Mouse (Mus musculus) G1E (cell line): ENCODE measurements around the gene Pde4a. TPM values are rescaled to one million over a fixed set of nuclear protein-coding genes. Genes with fewer than 3 reads are reported as not detected.
A peak's percentile ranks its signal among the peaks of the same experiment; 100 is the strongest.

ENCODE experiments used
- ATAC-seq: 2 replicates; pipeline ENCODE4 v1.8.0; 2016; ENCODE audit warnings: mild to moderate bottlenecking; ENCODE audit not compliant: insufficient number of reproducible peaks, poor library complexity, low FRiP score, severe bottlenecking; ENCODE audit errors: extremely low read depth
- DNase-seq: peaks from one replicate; pipeline ENCODE4 v3.0.0; 2012; ENCODE audit warnings: low spot score
- H3K27me3 ChIP-seq: 2 replicates; pipeline ENCODE4 v1.6.1; 2012; ENCODE audit warnings: mild to moderate bottlenecking, low read length, inconsistent platforms; ENCODE audit not compliant: insufficient read depth
- H3K36me3 ChIP-seq: replicated peaks from 2 replicates; pipeline ENCODE3; 2012; ENCODE audit warnings: mild to moderate bottlenecking, inconsistent platforms
- H3K4me1 ChIP-seq: 2 replicates; pipeline ENCODE4 v1.6.1; 2012; ENCODE audit warnings: low read depth, low read length, inconsistent platforms, mixed read lengths; ENCODE audit not compliant: insufficient read depth
- H3K4me3 ChIP-seq: 2 replicates; pipeline ENCODE4 v1.5.1; 2012; ENCODE audit warnings: low read depth, mild to moderate bottlenecking, inconsistent platforms, low read length, moderate library complexity, mixed read lengths
- H3K9me3 ChIP-seq: replicated peaks from 2 replicates; pipeline ENCODE4 v1.6.1; 2012; ENCODE audit warnings: inconsistent platforms
- CTCF ChIP-seq: IDR thresholded peaks from 2 replicates; pipeline ENCODE4 v1.5.1; 2012; ENCODE audit warnings: low read depth, low read length, inconsistent platforms, mixed read lengths
- GATA1 ChIP-seq: IDR thresholded peaks from 2 replicates; pipeline ENCODE4 v1.6.1; 2012; ENCODE audit warnings: borderline replicate concordance, low read length, inconsistent platforms, mixed read lengths
- GATA2 ChIP-seq: IDR thresholded peaks from 2 replicates; pipeline ENCODE4 v1.6.1; 2012; ENCODE audit warnings: low read depth, low read length, inconsistent platforms, borderline replicate concordance
- POLR2AphosphoS5 ChIP-seq: IDR thresholded peaks from 2 replicates; pipeline ENCODE4 v1.6.1; 2012; ENCODE audit warnings: low read depth, low read length, inconsistent platforms; ENCODE audit not compliant: insufficient replicate concordance
- TAL1 ChIP-seq: conservative IDR thresholded peaks from 2 replicates; pipeline ENCODE4 v1.6.1; 2012; ENCODE audit warnings: low read depth, low read length, inconsistent platforms, mixed read lengths
- polyA plus RNA-seq: library from polyadenylated mRNA; stranded (reverse); fragments of >175 nt; gene quantifications from 2 replicates; pipeline ENCODE4 v1.2.3, GENCODE M21; 2012
- total RNA-seq, 2 experiments: library from RNA; stranded (forward) in 1 of 2; stranded (reverse) in 1 of 2; fragments of 200-1000 nt in 1 of 2; fragments of >200 nt in 1 of 2; fragmentation: Nextera tagmentation in 1 of 2; gene quantifications; 2 replicates each; pipeline ENCODE4 v1.2.3; 2014 to 2017

Pde4a gene
- total and polyA plus RNA-seq, 3 experiments = 1.5 to 2.5 (median 1.7) TPM

GRCm38 (mm10) chr9:21146722-21147121 lies 18.8 kb upstream of the Pde4a start:
- Histone ChIP-seq H3K9me3 (no peaks in the 10 kb centered on the region), H3K27me3 (no peaks in the 10 kb centered on the region), H3K4me1 (peaks cover 46% of the 10 kb centered on the region), H3K36me3 (peaks cover 71% of the 10 kb centered on the region), H3K4me3 (peak overlapping the region; percentile 21; the same call in 1 of the 2 replicates)
- ATAC-seq (no peak), DNase-seq (no peak)
- TF ChIP-seq TAL1 = no peak
- no peak for TF ChIP-seq GATA1
- TF ChIP-seq POLR2AphosphoS5 = no peak
- TF ChIP-seq GATA2 = no peak
- no peak for TF ChIP-seq CTCF

- peaks cover 53% of the 10 kb centered on the region for H3K4me1 ChIP-seq
- no peak for ATAC-seq
- TF ChIP-seq POLR2AphosphoS5 = no peak
- no peak for TF ChIP-seq GATA1
- no peak for TF ChIP-seq TAL1
- TF ChIP-seq GATA2 = no peak
- TF ChIP-seq CTCF = no peak
- H3K9me3 ChIP-seq = no peaks in the 10 kb centered on the region
- no peak for DNase-seq
- H3K27me3 ChIP-seq = peaks cover 3% of the 10 kb centered on the region; the same call in 1 of the 2 replicates
- peak overlapping the region; percentile 87 for H3K4me3 ChIP-seq
- H3K36me3 ChIP-seq = peaks cover 54% of the 10 kb centered on the region
These were observed 17.1 kb upstream of the Pde4a start for GRCm38 (mm10) chr9:21148427-21148826.

DNA sequence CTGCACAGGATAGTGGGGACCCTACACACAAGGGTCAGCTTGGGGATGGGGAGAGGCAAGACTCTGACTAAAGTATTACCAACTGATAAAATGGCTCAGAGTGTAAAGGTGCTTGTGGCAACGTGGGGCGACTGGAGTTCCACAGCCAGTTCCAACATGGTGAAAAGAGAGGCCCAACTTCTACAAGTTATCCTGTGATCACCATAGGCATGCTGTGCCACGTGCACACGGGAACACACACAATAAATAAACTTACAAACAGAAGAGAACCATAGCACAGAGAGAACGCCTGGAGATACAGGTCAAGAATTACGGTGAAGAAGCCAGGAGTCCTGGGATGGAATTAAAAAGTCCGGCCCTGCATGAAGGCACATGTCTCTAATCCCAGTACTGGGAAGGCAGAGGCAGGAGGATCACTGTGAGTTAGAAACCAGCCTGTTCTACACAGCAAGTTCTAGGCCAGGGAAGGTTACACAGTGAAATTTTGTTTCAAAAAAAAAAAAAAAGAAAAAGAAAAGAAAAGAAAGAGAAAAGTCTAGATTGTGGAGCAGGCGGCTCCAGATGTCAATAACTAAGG lies 16.3 kb upstream of the Pde4a start:
- peaks cover 58% of the 10 kb centered on the region for H3K4me1 ChIP-seq
- DNase-seq (no peak), ATAC-seq (no peak)
- TF ChIP-seq CTCF (no peak), GATA2 (no peak), POLR2AphosphoS5 (no peak), GATA1 (no peak), TAL1 (no peak)
- H3K4me3 ChIP-seq = peak overlapping the region; percentile 87
- H3K9me3 ChIP-seq = no peaks in the 10 kb centered on the region
- H3K36me3 ChIP-seq = peaks cover 47% of the 10 kb centered on the region
- H3K27me3 ChIP-seq = peaks cover 8% of the 10 kb centered on the region

DNA sequence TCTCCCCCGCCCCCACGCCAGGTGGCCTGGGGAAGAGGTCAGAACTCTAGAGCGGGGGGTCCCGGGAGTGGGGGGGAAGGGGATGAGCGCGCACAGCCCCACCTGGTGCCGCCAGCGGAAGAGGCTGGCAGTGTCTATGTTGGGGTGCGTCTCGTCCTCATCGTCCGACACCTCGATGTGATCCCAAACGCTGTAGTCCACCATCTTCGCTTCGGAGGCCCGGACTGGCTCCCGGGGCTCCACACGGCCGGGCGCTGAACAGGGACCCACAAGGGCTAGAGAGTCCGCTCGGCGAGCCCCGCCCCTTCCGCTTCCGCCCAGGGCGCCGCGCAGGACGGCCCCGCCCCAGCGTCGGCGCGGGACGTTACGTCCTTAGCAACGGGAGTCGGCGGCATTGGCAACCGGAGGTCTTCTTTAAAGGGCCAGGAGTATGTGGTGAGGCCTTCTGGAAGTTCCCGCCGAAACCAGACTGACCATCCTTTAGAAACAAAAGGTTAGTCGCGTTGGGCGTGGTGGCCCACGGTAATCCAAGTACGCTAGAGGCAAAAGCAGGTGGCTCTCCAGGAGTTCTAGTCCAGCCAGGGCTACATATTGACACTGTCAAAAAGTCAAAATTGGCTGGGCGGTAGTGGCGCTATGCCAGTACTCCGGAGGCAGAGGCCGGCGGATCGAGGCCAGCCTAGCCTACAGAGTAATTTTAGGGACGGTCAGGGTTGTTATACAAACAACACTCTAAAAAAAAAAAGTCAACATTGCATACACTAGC lies 15.7 kb upstream of the Pde4a start, which contains the start of gene Cdc37:
TSS of gene Cdc37 (minus strand) at position 329 of the 766 bp plus-strand sequence.
- ATAC-seq (peak; percentile 80), DNase-seq (peak; percentile 94)

DNA sequence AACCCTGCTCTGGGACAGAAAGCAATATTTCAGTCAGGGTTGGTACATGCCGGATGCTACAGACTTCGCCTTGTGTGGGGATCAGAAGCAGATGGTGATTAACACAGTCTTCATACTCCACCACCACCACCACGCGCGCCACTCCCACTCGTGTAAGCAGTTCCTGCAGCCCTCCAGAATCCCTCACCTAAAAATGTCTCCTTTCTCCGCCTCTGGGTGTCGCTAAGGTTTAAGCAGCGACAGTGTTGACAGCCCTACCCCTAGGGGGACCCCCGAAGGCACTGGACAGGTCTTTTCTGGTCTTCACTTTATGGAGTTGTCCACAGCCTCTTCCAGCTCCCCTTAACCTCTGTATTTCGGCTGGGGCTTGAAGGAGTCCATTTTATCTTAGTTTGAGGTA lies 12.8 kb upstream of the Pde4a start:
- Histone ChIP-seq H3K4me3 (no peak overlapping the region), H3K9me3 (no peaks in the 10 kb centered on the region), H3K36me3 (peaks cover 11% of the 10 kb centered on the region), H3K4me1 (peaks cover 41% of the 10 kb centered on the region), H3K27me3 (peaks cover 8% of the 10 kb centered on the region)
- no peak for TF ChIP-seq GATA1
- no peak for TF ChIP-seq TAL1
- TF ChIP-seq GATA2 = no peak
- no peak for TF ChIP-seq CTCF
- no peak for TF ChIP-seq POLR2AphosphoS5
- DNase-seq = no peak
- ATAC-seq = no peak

More for the DNA sequence above, 15.7 kb upstream of the Pde4a start, which contains the start of gene Cdc37:
- Histone ChIP-seq H3K9me3 (no peaks in the 10 kb centered on the region), H3K36me3 (peaks cover 40% of the 10 kb centered on the region), H3K4me3 (peak within 1 kb of the TSS; percentile 87), H3K4me1 (peaks cover 65% of the 10 kb centered on the region), H3K27me3 (peaks cover 8% of the 10 kb centered on the region)
- no peak for TF ChIP-seq CTCF
- TF ChIP-seq POLR2AphosphoS5 = no peak
- no peak for TF ChIP-seq GATA1
- no peak for TF ChIP-seq TAL1
- no peak for TF ChIP-seq GATA2

- Histone ChIP-seq H3K9me3 (no peaks in the 10 kb centered on the region), H3K27me3 (peaks cover 8% of the 10 kb centered on the region), H3K36me3 (peaks cover 5% of the 10 kb centered on the region), H3K4me3 (no peak overlapping the region), H3K4me1 (peaks cover 35% of the 10 kb centered on the region)
- TF ChIP-seq GATA2 = no peak
- ATAC-seq = no peak
- no peak for DNase-seq
These were observed 12.2 kb upstream of the Pde4a start for GRCm38 (mm10) chr9:21153331-21153730.
